Mouse (Mus musculus): Measurements from ENCODE around the gene Irx4.

The Irx4 gene

DNA sequence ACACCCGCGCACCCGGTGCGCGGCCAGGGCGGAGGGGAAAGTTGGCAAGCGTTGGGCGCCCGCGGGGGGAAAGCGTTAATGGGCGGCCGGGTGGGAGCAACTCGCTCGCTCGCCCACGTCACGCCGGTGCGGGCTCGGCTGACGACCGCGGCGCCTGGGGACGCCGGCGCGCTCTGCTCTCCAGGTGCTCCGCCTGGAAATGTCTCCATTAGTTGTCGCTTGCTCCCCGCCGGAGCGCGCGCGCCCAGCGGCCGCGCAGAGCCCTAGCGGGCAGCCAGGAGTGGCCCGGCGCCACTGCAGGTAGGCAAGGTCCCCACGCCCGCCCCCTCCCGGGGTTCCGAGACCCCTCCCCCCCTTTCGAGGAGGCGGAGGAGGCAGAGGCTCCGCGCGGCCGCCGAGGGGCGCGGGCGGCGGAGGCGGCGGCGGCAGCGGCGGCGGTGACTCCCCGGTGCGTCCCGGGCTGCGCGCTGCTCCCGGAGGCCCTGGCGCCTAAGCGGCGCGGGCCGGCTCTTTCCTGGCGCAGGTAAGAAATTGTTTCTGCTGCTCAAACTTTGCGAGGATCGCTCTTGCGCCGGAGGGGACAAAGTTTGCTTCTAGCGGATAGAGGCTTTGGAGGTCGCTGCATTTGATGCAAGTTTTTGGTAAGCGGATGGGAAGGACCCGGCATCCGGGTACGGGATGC is at the start of gene Irx4:
Gene Irx4 (plus strand): TSS at position 126 of the 682 bp plus-strand sequence.
- in situ Hi-C loops (cut with MseI, MboI) = no loop called here

DNA sequence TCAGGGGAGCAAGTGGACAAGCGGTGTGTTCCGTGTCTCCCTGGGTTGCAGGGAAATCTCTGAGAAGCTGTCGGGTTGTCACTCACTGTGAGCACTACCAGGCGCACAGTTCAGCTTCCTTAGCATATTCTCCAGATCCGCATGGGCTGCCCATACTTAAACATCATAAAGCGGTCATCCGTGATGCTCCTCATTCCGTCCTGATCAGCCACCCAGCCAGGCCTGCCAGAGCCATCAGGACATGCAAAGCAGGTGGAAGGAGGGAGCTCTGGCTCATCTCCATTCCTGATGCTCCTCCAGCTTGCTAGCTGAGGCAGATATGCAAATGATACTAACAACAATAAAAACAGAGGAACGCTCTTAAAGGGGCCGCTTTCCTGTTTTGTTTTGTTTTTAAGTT is 46.0 kb upstream of the Irx4 start:
- in situ Hi-C loops (cut with MseI, MboI) = no loop called here

DNA sequence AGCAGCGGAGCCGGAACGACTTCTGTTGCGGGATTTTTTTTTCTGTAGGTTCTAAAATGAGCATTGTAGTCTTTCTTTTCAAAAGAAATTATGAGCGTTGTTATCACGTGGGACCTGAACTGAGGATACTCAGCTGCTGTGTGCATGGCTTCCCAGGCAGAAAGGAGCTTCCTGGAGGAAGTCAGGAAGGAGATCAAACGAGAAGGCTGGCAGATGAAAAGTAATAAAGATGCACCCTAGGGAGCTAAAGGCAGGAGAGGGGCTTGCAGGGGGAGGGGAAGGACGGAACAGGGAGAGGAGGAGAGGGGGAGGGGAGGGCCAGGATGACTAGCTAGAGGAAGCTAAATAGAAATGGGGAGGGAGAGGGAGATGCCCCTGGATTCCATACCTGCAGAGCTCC is 23.8 kb upstream of the Irx4 start:
- in situ Hi-C loops (cut with MseI, MboI) = no loop called here

DNA sequence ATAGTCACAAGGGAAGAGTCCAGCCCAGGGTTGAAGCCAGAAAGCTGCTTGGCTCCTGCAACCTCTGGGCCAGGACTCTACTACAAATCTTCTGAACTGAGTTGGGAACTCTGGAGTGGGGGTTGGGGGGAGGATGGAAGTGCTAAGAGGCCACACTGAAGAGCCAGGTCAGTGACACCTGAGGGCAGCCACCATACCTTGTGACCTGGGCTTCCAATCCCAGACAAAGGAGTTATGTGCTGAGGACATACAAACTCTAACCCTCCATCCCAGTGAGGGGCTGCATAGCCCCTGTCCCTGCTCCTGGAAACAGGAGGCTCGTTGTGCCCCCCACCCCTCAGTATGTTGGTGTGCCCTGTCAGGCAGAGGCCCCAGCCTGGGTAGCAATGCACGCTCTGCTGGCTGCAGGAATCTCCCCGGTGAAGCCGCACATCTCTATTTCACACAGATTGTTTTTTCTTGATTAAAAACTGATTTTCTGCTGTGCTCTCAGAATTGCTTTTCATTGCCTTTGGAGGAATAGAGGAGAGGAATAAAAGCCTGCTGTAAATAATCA is 21.0 kb upstream of the Irx4 start:
- in situ Hi-C loops (cut with MseI, MboI) = no loop called here

- in situ Hi-C loops (cut with MseI, MboI) = no loop called here
Measured at GRCm38 (mm10) chr13:73242556-73242955, 17.7 kb upstream of the Irx4 start.

- in situ Hi-C loops (cut with MseI, MboI) = no loop called here
Measured at GRCm38 (mm10) chr13:73246961-73247360, 13.3 kb upstream of the Irx4 start.

DNA sequence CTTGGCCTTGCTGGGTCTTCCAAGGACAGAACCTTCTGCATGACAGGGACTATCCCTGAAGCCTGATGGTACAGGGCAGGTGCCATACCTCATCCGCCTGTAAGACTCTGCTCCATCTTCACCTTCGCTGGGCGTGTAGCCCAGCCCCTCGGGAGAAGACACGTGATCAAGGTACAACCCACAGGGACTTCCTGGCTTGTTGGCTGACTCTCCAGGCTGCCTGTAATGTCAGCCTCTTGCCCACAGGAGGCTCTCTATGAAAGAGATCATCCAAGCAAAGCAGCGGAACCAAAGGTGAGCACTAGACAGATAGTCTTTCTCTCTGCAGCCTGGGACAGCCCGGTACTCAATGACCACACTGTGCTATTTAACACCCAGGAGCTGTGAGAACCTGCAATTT is 9.1 kb upstream of the Irx4 start:
- in situ Hi-C loops (cut with MseI, MboI) = loop anchor here (5.0 kb wide), 2 partner anchors 56 to 61 kb away; no protein-coding TSS in a partner anchor

- in situ Hi-C loops (cut with MseI, MboI) = loop anchor here (5.0 kb wide), 2 partner anchors 55 to 60 kb away; no protein-coding TSS in a partner anchor
Measured at GRCm38 (mm10) chr13:73252022-73252421, 8.3 kb upstream of the Irx4 start.

GRCm38 (mm10) chr13:73258415-73258814 is 1.9 kb upstream of the Irx4 start:
- in situ Hi-C loops (cut with MseI, MboI) = no loop called here

DNA sequence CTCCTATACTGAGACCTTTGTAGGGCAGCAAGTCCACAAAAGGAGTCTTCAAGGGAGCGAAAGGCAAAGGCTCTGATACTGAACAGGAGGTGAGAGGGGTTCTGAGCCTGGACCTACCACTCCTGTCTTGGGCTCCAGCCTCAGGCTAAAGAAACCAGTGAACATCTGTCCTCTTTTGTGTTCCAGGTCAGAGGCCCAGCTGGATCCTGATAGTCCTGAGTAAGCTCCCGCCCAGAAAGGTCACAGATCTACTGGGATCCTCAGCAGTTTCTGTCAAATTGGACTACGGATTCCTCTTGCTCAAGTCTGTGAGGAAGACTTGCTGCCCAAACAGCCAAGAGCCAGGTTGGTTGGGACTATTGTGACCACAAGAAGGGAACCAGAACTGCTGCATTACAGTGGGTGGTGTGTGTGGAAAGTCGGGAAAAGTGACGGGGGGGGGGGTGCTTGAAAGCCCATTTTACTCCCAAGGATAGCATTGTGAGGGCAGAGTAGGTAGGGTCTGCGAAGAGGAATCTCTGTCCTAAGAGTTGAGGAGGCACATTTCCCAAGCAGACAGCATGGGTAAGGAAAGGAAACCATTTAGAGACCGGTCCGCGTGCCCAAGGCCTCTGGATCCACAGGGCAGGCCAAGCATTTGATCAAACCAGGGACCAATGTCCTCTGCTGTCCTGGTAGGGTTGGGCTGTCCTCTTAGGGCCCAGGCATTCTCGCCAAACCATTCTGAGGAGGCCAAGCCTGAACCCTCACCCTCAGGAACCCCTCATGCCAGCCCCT is 514 bp upstream of the Irx4 start:
- in situ Hi-C loops (cut with MseI, MboI) = no loop called here

- in situ Hi-C loops (cut with MseI, MboI) = no loop called here
Measured at GRCm38 (mm10) chr13:73261036-73261730, 904 bp downstream of the Irx4 start.

- in situ Hi-C loops (cut with MseI, MboI) = no loop called here
Measured at GRCm38 (mm10) chr13:73261881-73262280, 1.6 kb downstream of the Irx4 start.

- in situ Hi-C loops (cut with MseI, MboI) = no loop called here
Measured at GRCm38 (mm10) chr13:73262336-73263127, 2.3 kb downstream of the Irx4 start.

DNA sequence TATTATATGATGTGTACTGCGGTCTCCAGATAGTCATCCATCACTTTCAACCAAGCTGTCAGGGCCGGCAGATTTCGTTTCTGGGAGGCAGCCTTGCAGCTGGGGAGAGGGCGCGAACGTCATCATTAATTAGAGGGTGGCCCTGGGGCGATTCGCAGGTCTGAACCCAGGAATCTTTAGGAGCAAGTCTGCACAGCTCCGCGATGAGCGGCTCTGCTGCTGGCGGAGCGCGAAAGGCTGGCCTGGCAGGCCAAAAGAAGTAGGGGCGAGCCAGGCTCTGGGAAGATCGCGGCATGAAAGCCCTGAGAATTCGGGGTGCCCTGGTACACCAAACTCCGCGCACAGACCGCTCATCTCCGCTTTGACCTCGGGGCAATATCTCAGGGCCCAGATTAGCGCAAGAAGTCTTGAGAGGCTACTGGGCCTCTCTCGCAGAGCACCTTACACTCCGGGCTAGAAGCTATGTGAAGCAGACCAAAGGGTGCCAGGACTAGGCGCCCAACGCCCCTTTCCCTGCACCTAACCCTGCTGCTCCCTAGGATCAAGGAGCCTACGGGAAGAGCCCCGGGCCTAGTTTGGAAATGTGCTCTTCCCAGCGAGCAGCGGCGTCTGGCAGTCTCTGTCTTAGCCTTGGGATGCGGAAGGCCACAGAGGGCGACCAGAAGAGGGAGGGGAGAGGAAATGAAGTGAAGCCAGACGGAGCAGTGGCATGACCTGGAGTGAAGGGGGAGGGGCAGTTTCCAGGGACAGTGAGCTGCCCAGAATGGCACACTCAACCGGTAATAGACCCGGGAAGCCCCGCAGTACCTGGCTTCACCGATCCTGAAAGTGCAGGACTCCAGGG is 3.1 kb downstream of the Irx4 start:
- in situ Hi-C loops (cut with MseI, MboI) = no loop called here

GRCm38 (mm10) chr13:73264166-73264735 is 4.0 kb downstream of the Irx4 start:
- in situ Hi-C loops (cut with MseI, MboI) = no loop called here

GRCm38 (mm10) chr13:73264831-73265230 is 4.6 kb downstream of the Irx4 start:
- in situ Hi-C loops (cut with MseI, MboI) = no loop called here

DNA sequence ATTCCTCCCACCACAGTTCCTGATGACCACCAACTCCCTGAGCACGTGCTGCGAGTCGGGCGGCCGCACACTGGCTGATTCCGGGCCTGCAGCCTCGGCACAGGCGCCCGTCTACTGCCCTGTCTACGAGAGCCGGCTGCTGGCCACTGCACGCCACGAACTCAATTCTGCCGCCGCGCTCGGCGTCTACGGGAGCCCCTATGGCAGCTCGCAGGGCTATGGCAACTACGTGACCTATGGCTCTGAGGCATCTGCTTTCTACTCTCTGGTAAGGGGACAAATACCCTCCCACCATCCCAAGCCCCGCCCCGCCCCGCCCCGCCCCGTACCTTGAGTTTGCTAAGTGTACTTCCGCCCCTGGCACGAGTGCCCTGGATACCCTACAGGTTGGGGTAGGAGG is 5.2 kb downstream of the Irx4 start:
- in situ Hi-C loops (cut with MseI, MboI) = no loop called here

DNA sequence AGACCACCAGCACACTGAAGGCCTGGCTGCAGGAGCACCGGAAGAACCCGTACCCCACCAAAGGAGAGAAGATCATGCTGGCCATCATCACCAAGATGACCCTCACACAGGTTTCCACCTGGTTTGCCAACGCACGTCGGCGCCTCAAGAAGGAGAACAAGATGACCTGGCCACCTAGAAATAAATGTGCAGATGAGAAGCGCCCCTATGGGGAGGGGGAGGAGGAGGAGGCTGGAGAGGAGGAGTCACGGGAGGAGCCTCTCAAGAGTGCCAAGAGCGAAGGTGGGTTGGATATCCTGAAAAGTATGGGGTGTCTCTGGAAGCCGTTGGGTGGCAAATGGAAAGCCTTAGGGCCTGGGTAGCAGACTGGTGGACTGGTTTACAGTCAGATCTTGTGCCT is 7.3 kb downstream of the Irx4 start:
- in situ Hi-C loops (cut with MseI, MboI) = no loop called here

DNA sequence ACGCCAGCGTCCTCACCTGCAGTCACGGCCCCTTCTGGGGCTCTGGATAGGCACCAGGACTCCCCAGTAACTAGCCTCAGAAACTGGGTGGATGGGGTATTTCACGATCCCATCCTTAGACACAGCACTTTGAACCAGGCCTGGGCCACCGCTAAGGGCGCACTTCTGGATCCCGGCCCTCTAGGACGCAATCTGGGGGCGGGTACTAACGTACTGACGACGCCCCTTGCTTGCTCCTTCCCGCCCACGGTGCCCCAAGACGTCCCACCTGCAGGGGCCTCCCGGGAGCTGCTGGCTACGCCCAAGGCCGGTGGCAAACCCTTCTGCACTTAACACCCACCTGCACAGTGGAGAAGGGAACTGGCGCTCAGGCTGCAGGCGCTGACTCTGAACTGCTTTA is 8.4 kb downstream of the Irx4 start:
- in situ Hi-C loops (cut with MseI, MboI) = no loop called here

DNA sequence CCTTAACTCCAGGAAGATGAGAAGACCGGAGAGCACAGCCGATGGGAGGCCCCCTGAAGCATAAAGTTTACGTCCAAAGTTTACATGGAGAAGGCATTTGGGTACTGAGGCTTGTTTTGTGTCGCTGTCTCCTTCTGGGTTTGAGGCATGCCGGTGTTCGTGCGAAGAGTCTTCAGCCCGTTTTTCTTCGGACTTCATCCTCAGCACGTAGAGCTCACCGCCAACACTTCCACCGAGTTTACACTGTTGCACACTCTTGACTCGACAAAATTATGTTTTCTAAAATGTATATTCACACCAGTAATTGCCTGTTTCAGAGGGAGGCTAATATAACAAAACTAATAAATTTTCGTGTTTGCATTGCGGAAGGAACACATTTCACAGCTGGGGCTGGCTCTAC is 9.0 kb downstream of the Irx4 start:
- in situ Hi-C loops (cut with MseI, MboI) = no loop called here

All from mouse trophoblast stem cell (cell line).